Mouse (Mus musculus) intestine, embryonic 16.5 days (tissue): ENCODE data around the gene Gm3182. TPM values are rescaled to one million over a fixed set of nuclear protein-coding genes. Genes with fewer than 3 reads are reported as not detected.
"Not testable (repeated sequence)": the region's sequence is repeated elsewhere in the genome, so short reads cannot be mapped to it uniquely, and the experiment has no call there.

Source experiments
- ATAC-seq: fragments of 200-750 bp; cut with Nextera tagmentation; 2 replicates; pipeline ENCODE4 v1.8.0; 2017; ENCODE audit warnings: moderate TSS enrichment, moderate library complexity
- H3K27ac ChIP-seq: fragments of 300-500 bp; sonication (generic); 2 replicates; pipeline ENCODE4 v1.5.1; 2014; ENCODE audit warnings: mild to moderate bottlenecking, low read length
- H3K27me3 ChIP-seq: fragments of 300-500 bp; sonication (generic); replicated peaks from 2 replicates; pipeline ENCODE4 v1.6.1; 2014; ENCODE audit warnings: low read length, control low read depth, mixed read lengths; ENCODE audit not compliant: control insufficient read depth, insufficient read depth
- H3K36me3 ChIP-seq: fragments of 300-500 bp; sonication (generic); 2 replicates; pipeline ENCODE4 v1.6.1; 2014; ENCODE audit warnings: low read length, control low read depth; ENCODE audit not compliant: control insufficient read depth, insufficient read depth
- H3K4me1 ChIP-seq: fragments of 300-500 bp; sonication (generic); 2 replicates; pipeline ENCODE4 v1.6.1; 2014; ENCODE audit warnings: low read length, control low read depth, mixed read lengths; ENCODE audit not compliant: control insufficient read depth, insufficient read depth
- H3K4me2 ChIP-seq: fragments of 300-500 bp; sonication (generic); 2 replicates; pipeline ENCODE4 v1.6.1; 2014; ENCODE audit warnings: low read depth, low read length, control low read depth
- H3K4me3 ChIP-seq: fragments of 300-500 bp; sonication (generic); 2 replicates; pipeline ENCODE4 v1.5.1; 2014; ENCODE audit warnings: mild to moderate bottlenecking, low read length
- H3K9ac ChIP-seq: fragments of 300-500 bp; sonication (generic); 2 replicates; pipeline ENCODE4 v1.6.1; 2014; ENCODE audit warnings: low read depth, low read length
- H3K9me3 ChIP-seq: fragments of 300-500 bp; sonication (generic); 2 replicates; pipeline ENCODE4 v1.6.1; 2016; ENCODE audit warnings: low read length, control low read depth; ENCODE audit not compliant: control insufficient read depth
- WGBS: fragments of 180-500 bp; shearing (Covaris S2); extraction: QIAGEN DNeasy Blood & Tissue Kit; methylation state at CpG from one replicate; pipeline ENCODE4 v1.1.7; 2014; 5-methylcytosine and 5-hydroxymethylcytosine counted together
- polyA plus RNA-seq: library from polyadenylated mRNA; unstranded; fragments of >200 nt; fragmentation: Nextera tagmentation; extraction: Ambion mirVana; gene quantifications from 2 replicates; pipeline ENCODE4 v1.2.1, GENCODE M21; 2015

Gene Gm3182
- polyA plus RNA-seq: not detected in 2 replicates

DNA sequence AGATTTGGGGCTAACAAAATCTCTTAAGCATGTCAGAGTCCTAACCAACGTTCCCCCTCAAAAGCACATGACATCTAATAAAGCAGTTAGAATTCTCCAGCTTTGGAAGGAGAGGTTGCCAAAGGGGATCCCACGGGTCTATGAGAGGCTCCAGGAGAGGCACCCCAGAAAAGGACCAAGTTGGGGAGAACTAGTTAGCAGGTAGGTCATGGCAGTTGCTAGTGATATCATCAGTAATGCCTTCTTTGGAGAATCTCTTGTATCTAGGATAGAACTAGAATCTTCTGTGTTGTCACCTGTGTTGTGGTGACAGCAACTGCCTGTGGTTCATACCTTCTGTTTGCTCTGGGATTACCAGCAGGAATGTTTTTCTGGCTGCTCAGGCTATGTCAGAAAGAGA, at the start of gene Gm3182:
Gm3182 (plus strand) TSS at position 301 of the 400 bp plus-strand sequence.
- not testable (repeated sequence) for H3K36me3 ChIP-seq, H3K4me2 ChIP-seq, H3K4me3 ChIP-seq, ATAC-seq, H3K4me1 ChIP-seq, H3K27ac ChIP-seq, H3K9ac ChIP-seq, H3K27me3 ChIP-seq, H3K9me3 ChIP-seq
- no CpG with 5 or more reads among the region's 2 CpGs for WGBS

DNA sequence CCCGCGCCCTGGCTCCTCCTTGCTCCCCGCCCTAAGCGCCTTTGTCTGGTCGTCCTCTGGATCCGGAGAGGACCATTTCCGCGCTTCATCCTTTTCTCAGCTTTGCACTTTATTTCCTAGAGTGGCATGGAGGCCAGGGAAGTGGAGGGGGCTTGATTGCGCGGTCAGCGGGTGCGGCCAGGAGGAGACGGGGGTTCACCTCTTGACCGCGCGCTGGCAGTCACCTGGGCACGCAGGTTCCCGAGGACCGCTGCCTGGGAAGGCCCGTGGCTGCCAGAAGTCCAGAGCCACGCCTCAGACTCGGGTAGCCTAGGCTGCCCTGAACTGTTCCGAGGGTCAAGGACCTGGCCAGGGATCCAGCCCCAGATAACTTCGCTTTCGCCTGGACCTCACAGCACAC, 17.9 kb downstream of the Gm3182 start:
- peak overlapping the region; percentile 27 for H3K4me2 ChIP-seq
- not testable (repeated sequence) for H3K27ac ChIP-seq, ATAC-seq, H3K4me1 ChIP-seq, H3K27me3 ChIP-seq, H3K36me3 ChIP-seq, H3K9me3 ChIP-seq, H3K9ac ChIP-seq, H3K4me3 ChIP-seq
- WGBS: 4% methylated on average over 16 of the region's 25 CpGs

Other genes with a start within 250 kb of the Gm3182 start
- gene Gm3138, start 232.1 kb upstream of the Gm3182 start, polyA plus RNA-seq: not detected in 2 replicates
- not detected in 2 replicates for gene Gm3149, start 164.5 kb upstream of the Gm3182 start, polyA plus RNA-seq
- not detected in 2 replicates for gene 2610042L04Rik, start 147.0 kb upstream of the Gm3182 start, polyA plus RNA-seq
- not detected in 2 replicates for gene Gm3159, start 84.2 kb upstream of the Gm3182 start, polyA plus RNA-seq
- gene Gm3164, start 66.3 kb upstream of the Gm3182 start, polyA plus RNA-seq: 0.09 TPM in 1 of 2 replicates, not detected in the other
- not detected in 2 replicates for gene Gm3173, start 50.8 kb upstream of the Gm3182 start, polyA plus RNA-seq
- gene Gm3047, start 73.7 kb downstream of the Gm3182 start, polyA plus RNA-seq: not detected in 2 replicates
- gene Gm8159, start 150.6 kb downstream of the Gm3182 start, polyA plus RNA-seq: not detected in 2 replicates
- not detected in 2 replicates for gene Gm3239, start 182.4 kb downstream of the Gm3182 start, polyA plus RNA-seq
- gene Gm7876, start 227.5 kb downstream of the Gm3182 start, polyA plus RNA-seq: not detected in 2 replicates
- gene Gm3252, start 245.0 kb downstream of the Gm3182 start, polyA plus RNA-seq: 0.07 and 0.10 TPM in 2 replicates